Mouse (Mus musculus): ENCODE measurements at regions not wholly inside any gene's neighbourhood (a gene's known extent, or its start where the extent isn't known, plus 50 kb on each side); places are given as distances from the start of the nearest gene placed in this dataset.

DNA sequence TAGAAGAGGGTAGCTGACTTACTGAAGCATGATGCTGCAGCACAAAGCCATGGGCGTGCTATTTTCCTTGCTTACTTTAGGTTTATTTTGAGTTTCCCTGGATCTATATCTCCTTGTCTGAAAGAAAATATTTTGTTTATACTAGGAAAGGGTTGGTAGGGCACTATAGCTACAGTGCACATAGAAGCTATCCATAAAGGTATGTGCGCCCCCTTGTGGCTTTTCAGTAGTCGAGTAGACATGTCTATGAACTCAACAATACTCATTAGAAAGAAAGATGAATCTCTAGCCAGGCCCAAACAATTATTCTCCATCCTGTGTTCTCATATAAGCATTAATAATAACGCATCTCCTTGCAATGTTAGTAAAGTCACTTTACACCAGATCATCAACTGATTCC is 114.3 kb downstream of the Rab38 start:
- TF ChIP-seq POLR2A (IDR thresholded peaks at IDR 0.05; ENCODE audit: borderline replicate concordance, insufficient read depth, low read length), result no peak
- TF ChIP-seq CTCF (IDR thresholded peaks at IDR 0.05; ENCODE audit: borderline replicate concordance, insufficient read depth, low read depth, low read length), result no peak; the same call in 1 of the 2 replicates

DNA sequence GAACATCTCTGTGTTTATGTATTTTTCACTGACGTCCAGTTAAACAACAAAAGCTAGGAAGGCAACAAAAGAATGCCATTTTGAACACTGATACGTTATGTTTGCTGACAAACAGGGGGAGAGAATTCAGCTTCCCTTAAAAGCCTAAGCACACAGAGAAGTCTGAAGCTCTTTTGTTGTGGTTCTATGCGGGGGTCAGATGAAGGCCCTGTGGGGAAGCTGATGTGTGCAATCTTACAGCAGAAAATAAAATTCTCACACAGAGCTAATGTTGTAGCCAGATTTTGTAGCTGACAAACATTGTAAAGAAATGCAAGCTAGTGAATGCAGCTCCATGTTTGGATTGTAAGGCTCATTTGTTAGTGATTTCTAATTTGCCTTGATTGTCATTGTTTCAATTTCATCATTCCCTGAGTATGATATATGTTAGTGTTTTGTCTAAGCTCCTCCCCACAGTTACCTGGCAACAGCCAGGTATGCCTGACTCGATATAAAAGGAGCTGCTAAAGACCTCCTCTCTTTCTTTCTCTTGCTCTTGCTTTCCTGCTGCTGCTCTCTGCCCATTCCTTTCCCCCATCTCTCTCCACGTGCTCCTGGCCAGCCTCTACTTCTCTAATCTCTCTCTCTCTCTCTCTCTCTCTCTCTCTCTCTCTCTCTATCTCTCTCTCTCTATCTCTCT is 115.0 kb downstream of the Rab38 start:
- no peak for TF ChIP-seq POLR2A (IDR thresholded peaks at IDR 0.05; ENCODE audit: borderline replicate concordance, insufficient read depth, low read length)
- no peaks in the 10 kb centered on the region for H3K4me1 ChIP-seq (ENCODE audit: control insufficient read depth, insufficient read depth, low read length)
- no peaks in the 10 kb centered on the region for H3K27me3 ChIP-seq (ENCODE audit: control insufficient read depth, insufficient read depth, low read length)
- 47% methylated on average over 5 of the region's 5 CpGs for WGBS
- no peak for DNase-seq
- H3K4me3 ChIP-seq (replicated peaks; ENCODE audit: insufficient read depth, low read depth, low read length), result no peak overlapping the region
- H3K27ac ChIP-seq (ENCODE audit: insufficient read depth, low read length), result no peak overlapping the region

More for the DNA sequence above, 114.3 kb downstream of the Rab38 start:
- H3K4me1 ChIP-seq (ENCODE audit: control insufficient read depth, insufficient read depth, low read length), result no peaks in the 10 kb centered on the region
- no peak overlapping the region for H3K27ac ChIP-seq (ENCODE audit: insufficient read depth, low read length)
- WGBS, result 19% methylated on average over 4 of the region's 4 CpGs
- peak in 1 of 2 experiments; percentile 15 for DNase-seq
- H3K27me3 ChIP-seq (ENCODE audit: control insufficient read depth, insufficient read depth, low read length), result no peaks in the 10 kb centered on the region
- no peak overlapping the region for H3K4me3 ChIP-seq (replicated peaks; ENCODE audit: insufficient read depth, low read depth, low read length)

DNA sequence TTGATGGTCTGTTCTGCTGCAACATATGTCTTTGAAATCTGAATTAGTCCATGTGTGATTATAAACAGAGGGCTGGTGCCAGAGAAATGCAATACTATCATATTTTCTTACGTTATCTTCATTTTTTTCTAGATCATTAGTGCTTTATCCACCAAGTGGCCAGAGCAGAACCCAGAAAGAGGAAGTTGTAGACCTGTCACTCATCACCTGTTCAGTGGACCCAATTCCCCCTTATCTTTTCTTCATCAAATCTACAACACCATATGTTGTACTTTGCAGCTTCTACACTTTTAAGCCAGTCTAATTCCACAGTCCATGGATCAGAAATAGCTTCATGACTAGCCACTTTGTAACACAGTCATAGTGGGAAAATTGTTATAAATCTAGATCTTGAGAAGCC is 145.0 kb downstream of the Rab38 start:
- DNase-seq, result no peak
- TF ChIP-seq CTCF (IDR thresholded peaks at IDR 0.05; ENCODE audit: borderline replicate concordance, insufficient read depth, low read depth, low read length) (no peak), POLR2A (IDR thresholded peaks at IDR 0.05; ENCODE audit: borderline replicate concordance, insufficient read depth, low read length) (no peak)
- 64% methylated on average over 1 of the region's 1 CpGs for WGBS
- Histone ChIP-seq H3K27me3 (ENCODE audit: control insufficient read depth, insufficient read depth, low read length) (no peaks in the 10 kb centered on the region), H3K27ac (ENCODE audit: insufficient read depth, low read length) (no peak overlapping the region), H3K4me3 (replicated peaks; ENCODE audit: insufficient read depth, low read depth, low read length) (no peak overlapping the region), H3K4me1 (ENCODE audit: control insufficient read depth, insufficient read depth, low read length) (no peaks in the 10 kb centered on the region)

DNA sequence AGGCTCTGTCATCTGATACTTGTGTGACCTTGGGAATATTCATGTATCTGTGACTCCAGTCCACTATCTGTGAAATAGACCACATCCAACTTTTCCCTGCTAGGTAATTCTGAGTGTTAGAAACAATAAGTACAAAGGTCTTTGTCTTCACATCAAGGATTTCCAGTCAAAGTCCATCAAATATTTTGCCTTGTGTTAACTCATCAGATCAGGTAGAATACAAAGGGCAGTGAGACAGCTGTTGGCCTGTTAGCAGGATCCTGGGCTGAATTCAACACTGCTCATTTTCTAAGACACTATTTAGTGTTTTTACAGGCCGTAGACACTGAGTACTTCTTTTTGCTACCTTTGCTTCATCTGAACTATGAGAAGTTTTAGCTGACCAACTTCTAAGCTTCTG is 170.7 kb downstream of the Rab38 start:
- Histone ChIP-seq H3K27ac (ENCODE audit: insufficient read depth, low read length) (no peak overlapping the region), H3K4me1 (ENCODE audit: control insufficient read depth, insufficient read depth, low read length) (no peaks in the 10 kb centered on the region), H3K27me3 (ENCODE audit: control insufficient read depth, insufficient read depth, low read length) (no peaks in the 10 kb centered on the region), H3K4me3 (replicated peaks; ENCODE audit: insufficient read depth, low read depth, low read length) (no peak overlapping the region)
- DNase-seq, result no peak
- WGBS, result 85% methylated on average over 1 of the region's 1 CpGs
- no peak for TF ChIP-seq CTCF (IDR thresholded peaks at IDR 0.05; ENCODE audit: borderline replicate concordance, insufficient read depth, low read depth, low read length)
- TF ChIP-seq POLR2A (IDR thresholded peaks at IDR 0.05; ENCODE audit: borderline replicate concordance, insufficient read depth, low read length), result no peak
